Mouse (Mus musculus): ENCODE results near the gene Insrr. TPM values are rescaled to one million over a fixed set of nuclear protein-coding genes. Genes with fewer than 3 reads are reported as not detected.
A peak's percentile ranks its signal among the peaks of the same experiment; 100 is the strongest.

The Insrr gene
- polyA plus RNA-seq (2015; fragmentation: Nextera tagmentation; extraction: Ambion mirVana) = 0.41 and 0.50 TPM in 2 replicates

- 2% methylated on average over 29 of the region's 29 CpGs for WGBS
- ATAC-seq (ENCODE audit: insufficient read depth, low FRiP score) = peak; percentile 8; the same call in 1 of the 2 replicates
Measured at GRCm38 (mm10) chr3:87796736-87797334, at the start of gene Insrr. Gene Insrr (plus strand): TSS chr3:87796951.

GRCm38 (mm10) chr3:87748431-87748830 lies 48.3 kb upstream of the Insrr start, which contains the start of gene Lrrc71:
Gene Lrrc71 (minus strand): TSS chr3:87748625.
- H3K36me3 ChIP-seq (ENCODE audit: control insufficient read depth, insufficient read depth, low read length) = no peaks in the 10 kb centered on the region
- no peak for ATAC-seq (ENCODE audit: insufficient read depth, low FRiP score)
- no peak within 1 kb of the TSS for H3K4me2 ChIP-seq (ENCODE audit: low read depth, low read length)
- H3K9me3 ChIP-seq (replicated peaks; ENCODE audit: control insufficient read depth, low read length) = no peaks in the 10 kb centered on the region
- H3K27ac ChIP-seq (ENCODE audit: low read length) = no peak within 1 kb of the TSS
- WGBS = 39% methylated on average over 13 of the region's 13 CpGs
- H3K4me1 ChIP-seq (ENCODE audit: control insufficient read depth, insufficient read depth, low read length) = peaks cover 18% of the 10 kb centered on the region; the same call in 1 of the 2 replicates
- H3K9ac ChIP-seq (ENCODE audit: low read length) = no peak within 1 kb of the TSS
- no peak within 1 kb of the TSS for H3K4me3 ChIP-seq (replicated peaks; ENCODE audit: low read length)
- H3K27me3 ChIP-seq (ENCODE audit: control insufficient read depth, insufficient read depth, low read length) = 0 out of 2 replicates have a peak, but pooled peaks cover 3% of the 10 kb centered on the region

More at GRCm38 (mm10) chr3:87796736-87797334, at the start of gene Insrr:
- no peaks in the 10 kb centered on the region for H3K36me3 ChIP-seq (ENCODE audit: control insufficient read depth, insufficient read depth, low read length)
- peak within 1 kb of the TSS; percentile 68 for H3K9ac ChIP-seq (ENCODE audit: low read length)
- H3K4me2 ChIP-seq (ENCODE audit: low read depth, low read length) = peak within 1 kb of the TSS; percentile 67
- H3K27me3 ChIP-seq (ENCODE audit: control insufficient read depth, insufficient read depth, low read length) = peaks cover 76% of the 10 kb centered on the region
- no peaks in the 10 kb centered on the region for H3K9me3 ChIP-seq (replicated peaks; ENCODE audit: control insufficient read depth, low read length)
- no peak within 1 kb of the TSS for H3K27ac ChIP-seq (ENCODE audit: low read length)
- peaks cover 26% of the 10 kb centered on the region for H3K4me1 ChIP-seq (ENCODE audit: control insufficient read depth, insufficient read depth, low read length)
- H3K4me3 ChIP-seq (replicated peaks; ENCODE audit: low read length) = peak within 1 kb of the TSS; percentile 46

- WGBS = 19% methylated on average over 5 of the region's 5 CpGs
- H3K27me3 ChIP-seq (ENCODE audit: control insufficient read depth, insufficient read depth, low read length) = 0 out of 2 replicates have a peak, but pooled peaks cover 3% of the 10 kb centered on the region
Measured at GRCm38 (mm10) chr3:87749036-87749435, 47.7 kb upstream of the Insrr start.

GRCm38 (mm10) chr3:87749977-87750376 lies 46.8 kb upstream of the Insrr start:
- ATAC-seq (ENCODE audit: insufficient read depth, low FRiP score) = no peak
- WGBS = 86% methylated on average over 12 of the region's 12 CpGs

More at GRCm38 (mm10) chr3:87749036-87749435, 47.7 kb upstream of the Insrr start:
- no peak for ATAC-seq (ENCODE audit: insufficient read depth, low FRiP score)
- H3K36me3 ChIP-seq (ENCODE audit: control insufficient read depth, insufficient read depth, low read length) = no peaks in the 10 kb centered on the region
- no peak overlapping the region for H3K4me3 ChIP-seq (replicated peaks; ENCODE audit: low read length)
- H3K9me3 ChIP-seq (replicated peaks; ENCODE audit: control insufficient read depth, low read length) = no peaks in the 10 kb centered on the region
- H3K9ac ChIP-seq (ENCODE audit: low read length) = no peak overlapping the region
- peaks cover 18% of the 10 kb centered on the region; the same call in 1 of the 2 replicates for H3K4me1 ChIP-seq (ENCODE audit: control insufficient read depth, insufficient read depth, low read length)
- no peak overlapping the region for H3K27ac ChIP-seq (ENCODE audit: low read length)
- no peak overlapping the region for H3K4me2 ChIP-seq (ENCODE audit: low read depth, low read length)

GRCm38 (mm10) chr3:87752567-87752966 lies 44.2 kb upstream of the Insrr start:
- H3K9ac ChIP-seq (ENCODE audit: low read length) = no peak overlapping the region
- 98% methylated on average over 3 of the region's 3 CpGs for WGBS

More at GRCm38 (mm10) chr3:87749977-87750376, 46.8 kb upstream of the Insrr start:
- Histone ChIP-seq H3K4me1 (ENCODE audit: control insufficient read depth, insufficient read depth, low read length) (peaks cover 15% of the 10 kb centered on the region; the same call in 1 of the 2 replicates), H3K4me3 (replicated peaks; ENCODE audit: low read length) (no peak overlapping the region), H3K36me3 (ENCODE audit: control insufficient read depth, insufficient read depth, low read length) (no peaks in the 10 kb centered on the region), H3K9me3 (replicated peaks; ENCODE audit: control insufficient read depth, low read length) (no peaks in the 10 kb centered on the region), H3K27ac (ENCODE audit: low read length) (no peak overlapping the region), H3K9ac (ENCODE audit: low read length) (no peak overlapping the region), H3K27me3 (ENCODE audit: control insufficient read depth, insufficient read depth, low read length) (0 out of 2 replicates have a peak, but pooled peaks cover 3% of the 10 kb centered on the region), H3K4me2 (ENCODE audit: low read depth, low read length) (no peak overlapping the region)

GRCm38 (mm10) chr3:87753829-87754228 lies 42.9 kb upstream of the Insrr start:
- no peaks in the 10 kb centered on the region for H3K9me3 ChIP-seq (replicated peaks; ENCODE audit: control insufficient read depth, low read length)
- 87% methylated on average over 13 of the region's 13 CpGs for WGBS

More at GRCm38 (mm10) chr3:87752567-87752966, 44.2 kb upstream of the Insrr start:
- Histone ChIP-seq H3K27me3 (ENCODE audit: control insufficient read depth, insufficient read depth, low read length) (peaks cover 3% of the 10 kb centered on the region; the same call in 1 of the 2 replicates), H3K4me3 (replicated peaks; ENCODE audit: low read length) (no peak overlapping the region), H3K27ac (ENCODE audit: low read length) (no peak overlapping the region), H3K4me2 (ENCODE audit: low read depth, low read length) (no peak overlapping the region), H3K9me3 (replicated peaks; ENCODE audit: control insufficient read depth, low read length) (no peaks in the 10 kb centered on the region), H3K36me3 (ENCODE audit: control insufficient read depth, insufficient read depth, low read length) (0 out of 2 replicates have a peak, but pooled peaks cover 7% of the 10 kb centered on the region), H3K4me1 (ENCODE audit: control insufficient read depth, insufficient read depth, low read length) (0 out of 2 replicates have a peak, but pooled peaks cover 5% of the 10 kb centered on the region)
- ATAC-seq (ENCODE audit: insufficient read depth, low FRiP score) = no peak

GRCm38 (mm10) chr3:87755964-87756363 lies 40.8 kb upstream of the Insrr start:
- Histone ChIP-seq H3K4me3 (replicated peaks; ENCODE audit: low read length) (no peak overlapping the region), H3K27ac (ENCODE audit: low read length) (no peak overlapping the region), H3K27me3 (ENCODE audit: control insufficient read depth, insufficient read depth, low read length) (no peaks in the 10 kb centered on the region; the same call in 1 of the 2 replicates), H3K4me1 (ENCODE audit: control insufficient read depth, insufficient read depth, low read length) (no peaks in the 10 kb centered on the region), H3K9me3 (replicated peaks; ENCODE audit: control insufficient read depth, low read length) (no peaks in the 10 kb centered on the region), H3K4me2 (ENCODE audit: low read depth, low read length) (peak overlapping the region; percentile 29; the same call in 1 of the 2 replicates), H3K36me3 (ENCODE audit: control insufficient read depth, insufficient read depth, low read length) (0 out of 2 replicates have a peak, but pooled peaks cover 7% of the 10 kb centered on the region), H3K9ac (ENCODE audit: low read length) (peak overlapping the region; percentile 18; the same call in 1 of the 2 replicates)
- 9% methylated on average over 24 of the region's 24 CpGs for WGBS
- peak; percentile 85; the same call in 1 of the 2 replicates for ATAC-seq (ENCODE audit: insufficient read depth, low FRiP score)

More at GRCm38 (mm10) chr3:87753829-87754228, 42.9 kb upstream of the Insrr start:
- H3K9ac ChIP-seq (ENCODE audit: low read length) = no peak overlapping the region
- no peak overlapping the region for H3K4me2 ChIP-seq (ENCODE audit: low read depth, low read length)
- H3K27ac ChIP-seq (ENCODE audit: low read length) = no peak overlapping the region
- no peak for ATAC-seq (ENCODE audit: insufficient read depth, low FRiP score)
- H3K27me3 ChIP-seq (ENCODE audit: control insufficient read depth, insufficient read depth, low read length) = peaks cover 3% of the 10 kb centered on the region; the same call in 1 of the 2 replicates
- H3K4me3 ChIP-seq (replicated peaks; ENCODE audit: low read length) = no peak overlapping the region
- H3K36me3 ChIP-seq (ENCODE audit: control insufficient read depth, insufficient read depth, low read length) = 0 out of 2 replicates have a peak, but pooled peaks cover 7% of the 10 kb centered on the region
- no peaks in the 10 kb centered on the region for H3K4me1 ChIP-seq (ENCODE audit: control insufficient read depth, insufficient read depth, low read length)

- H3K4me1 ChIP-seq (ENCODE audit: control insufficient read depth, insufficient read depth, low read length) = 0 out of 2 replicates have a peak, but pooled peaks cover 3% of the 10 kb centered on the region
- no peak overlapping the region for H3K4me3 ChIP-seq (replicated peaks; ENCODE audit: low read length)
- no peaks in the 10 kb centered on the region for H3K9me3 ChIP-seq (replicated peaks; ENCODE audit: control insufficient read depth, low read length)
- 0 out of 2 replicates have a peak, but pooled peaks cover 7% of the 10 kb centered on the region for H3K36me3 ChIP-seq (ENCODE audit: control insufficient read depth, insufficient read depth, low read length)
- 54% methylated on average over 20 of the region's 20 CpGs for WGBS
- H3K27ac ChIP-seq (ENCODE audit: low read length) = no peak overlapping the region
- H3K9ac ChIP-seq (ENCODE audit: low read length) = no peak overlapping the region
- H3K27me3 ChIP-seq (ENCODE audit: control insufficient read depth, insufficient read depth, low read length) = no peaks in the 10 kb centered on the region; the same call in 1 of the 2 replicates
- no peak overlapping the region for H3K4me2 ChIP-seq (ENCODE audit: low read depth, low read length)
- no peak for ATAC-seq (ENCODE audit: insufficient read depth, low FRiP score)
Measured at GRCm38 (mm10) chr3:87756488-87756887, 40.3 kb upstream of the Insrr start.

GRCm38 (mm10) chr3:87758641-87759040 lies 38.1 kb upstream of the Insrr start:
- H3K4me2 ChIP-seq (ENCODE audit: low read depth, low read length) = no peak overlapping the region
- peaks cover 17% of the 10 kb centered on the region for H3K4me1 ChIP-seq (ENCODE audit: control insufficient read depth, insufficient read depth, low read length)
- H3K36me3 ChIP-seq (ENCODE audit: control insufficient read depth, insufficient read depth, low read length) = 0 out of 2 replicates have a peak, but pooled peaks cover 7% of the 10 kb centered on the region
- no peak overlapping the region for H3K4me3 ChIP-seq (replicated peaks; ENCODE audit: low read length)
- WGBS = 53% methylated on average over 4 of the region's 5 CpGs
- H3K27ac ChIP-seq (ENCODE audit: low read length) = no peak overlapping the region
- H3K9me3 ChIP-seq (replicated peaks; ENCODE audit: control insufficient read depth, low read length) = no peaks in the 10 kb centered on the region
- H3K27me3 ChIP-seq (ENCODE audit: control insufficient read depth, insufficient read depth, low read length) = no peaks in the 10 kb centered on the region; the same call in 1 of the 2 replicates
- H3K9ac ChIP-seq (ENCODE audit: low read length) = no peak overlapping the region
- no peak for ATAC-seq (ENCODE audit: insufficient read depth, low FRiP score)
